Mouse (Mus musculus) retina, adult 2 months (tissue): ENCODE data around the gene Itga11.
"Not testable (repeated sequence)": the region's sequence is repeated elsewhere in the genome, so short reads cannot be mapped to it uniquely, and the experiment has no call there.

Experiments used
- DNase-seq: peaks from one replicate; pipeline ENCODE4 v3.0.0-alpha.2; 2012; ENCODE audit warnings: low read depth, low spot score

Itga11 gene

DNA sequence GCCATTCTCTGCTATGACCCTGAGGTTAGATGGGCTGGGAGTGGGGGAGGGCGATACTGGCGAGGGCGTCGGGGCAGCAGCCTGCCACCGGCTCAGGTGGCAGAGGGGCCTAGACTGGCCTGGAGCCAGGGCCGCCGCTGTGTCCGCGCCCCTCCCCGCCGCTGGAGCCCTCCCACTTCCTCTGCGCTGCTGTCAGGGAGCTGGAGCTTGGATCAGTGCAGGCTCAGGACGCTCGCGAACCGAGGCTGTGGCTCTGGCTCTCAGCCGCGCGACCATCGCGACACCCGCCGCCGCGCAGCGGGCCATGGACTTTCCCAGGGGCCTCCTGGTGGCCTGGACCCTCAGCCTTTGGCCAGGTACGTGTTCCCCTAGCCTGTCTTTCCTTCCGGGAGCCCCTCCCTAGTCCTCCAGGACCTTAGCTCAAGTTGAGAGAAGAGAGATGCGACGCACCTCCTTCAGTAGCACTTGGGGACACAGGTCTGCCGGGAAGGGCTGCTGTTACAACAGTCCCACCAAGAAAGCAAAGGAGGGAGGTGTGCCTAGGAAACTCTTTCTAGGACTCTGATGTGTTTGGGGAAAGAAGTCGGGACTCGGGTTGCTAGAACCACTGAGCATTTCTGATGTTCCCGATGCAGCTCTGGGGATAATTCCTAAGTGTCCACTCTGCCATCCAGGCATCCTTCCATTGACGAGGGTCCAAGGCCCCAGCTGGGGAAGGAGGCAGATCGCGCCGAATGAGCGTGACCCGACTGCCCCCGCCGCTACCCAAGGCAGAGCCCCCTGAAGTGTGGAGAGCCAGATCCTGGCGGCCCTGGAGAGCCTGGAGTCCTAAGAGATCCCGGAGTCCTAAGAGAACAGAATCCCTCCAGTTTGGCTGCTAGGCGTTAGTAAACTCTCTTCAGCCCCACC is at the start of gene Itga11:
TSS of gene Itga11 (plus strand) at position 186 of the 909 bp plus-strand sequence.
- DNase-seq: no peak

DNA sequence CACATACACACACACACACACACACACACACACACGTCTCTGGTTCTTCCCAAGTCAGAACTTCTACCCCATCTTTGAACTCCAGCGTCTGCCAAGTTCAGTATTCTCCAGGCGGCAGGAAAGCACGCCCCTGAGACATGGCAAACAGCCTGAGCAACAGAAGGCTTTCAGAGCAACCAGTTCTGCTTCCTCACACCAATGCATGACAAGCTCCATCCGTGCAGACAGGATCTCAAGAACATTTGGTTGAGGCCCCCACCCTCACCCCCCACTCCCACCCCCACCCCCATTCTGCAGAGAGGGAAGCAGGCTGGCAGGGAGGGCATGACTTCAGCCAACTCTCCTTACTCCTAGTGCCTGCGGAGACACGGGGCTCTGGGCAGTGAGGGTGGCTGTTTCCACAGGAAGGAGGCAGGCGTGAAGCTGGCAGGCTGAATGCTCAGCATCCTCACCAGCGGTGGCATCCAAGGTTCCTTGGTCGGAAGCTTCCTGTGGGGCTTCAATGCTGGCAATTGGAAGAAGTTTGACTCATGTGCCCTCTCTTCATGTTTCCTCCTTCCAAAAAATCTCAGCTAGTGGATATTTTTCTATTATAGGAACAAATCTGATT is 46.9 kb upstream of the Itga11 start:
- no peak for DNase-seq

DNA sequence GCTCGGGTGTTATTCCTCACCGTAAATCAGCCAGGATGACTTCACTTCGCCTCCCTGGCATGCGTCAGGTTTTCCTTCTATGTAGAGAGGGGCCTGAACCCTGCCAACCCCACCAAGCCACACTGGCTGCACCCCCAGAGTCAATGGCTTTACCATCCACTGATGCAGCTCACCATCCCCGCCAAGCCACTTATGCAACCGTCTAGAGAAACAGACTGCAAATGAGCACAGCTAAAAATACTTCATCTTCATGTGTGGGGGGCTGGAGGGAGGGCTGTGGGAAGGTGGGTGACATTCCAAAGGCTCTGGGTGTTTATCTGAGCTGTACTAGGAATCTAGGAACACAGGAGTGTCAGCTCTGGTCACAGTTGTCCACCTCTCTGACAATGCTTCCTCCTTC is 45.2 kb upstream of the Itga11 start:
- no peak for DNase-seq

DNA sequence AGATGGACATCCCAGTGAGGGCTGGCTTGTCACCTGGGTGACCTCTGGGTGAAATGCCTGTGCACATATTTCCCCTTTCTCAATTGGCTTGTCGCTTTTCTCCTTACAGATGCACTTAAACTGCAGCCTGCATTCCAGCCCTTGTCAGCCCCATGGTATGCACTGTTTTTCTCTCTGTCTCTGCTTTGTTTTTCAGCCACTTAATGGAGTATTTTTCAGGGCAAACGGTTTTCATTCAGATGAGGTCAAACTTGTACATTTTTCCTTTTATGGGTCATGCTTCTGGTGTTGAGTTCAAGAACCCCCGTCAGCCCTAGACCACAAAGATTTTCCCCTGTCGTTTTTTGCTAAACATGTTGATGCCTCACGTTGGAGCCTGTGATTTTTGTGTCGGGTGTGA is 39.6 kb upstream of the Itga11 start:
- DNase-seq: no peak

DNA sequence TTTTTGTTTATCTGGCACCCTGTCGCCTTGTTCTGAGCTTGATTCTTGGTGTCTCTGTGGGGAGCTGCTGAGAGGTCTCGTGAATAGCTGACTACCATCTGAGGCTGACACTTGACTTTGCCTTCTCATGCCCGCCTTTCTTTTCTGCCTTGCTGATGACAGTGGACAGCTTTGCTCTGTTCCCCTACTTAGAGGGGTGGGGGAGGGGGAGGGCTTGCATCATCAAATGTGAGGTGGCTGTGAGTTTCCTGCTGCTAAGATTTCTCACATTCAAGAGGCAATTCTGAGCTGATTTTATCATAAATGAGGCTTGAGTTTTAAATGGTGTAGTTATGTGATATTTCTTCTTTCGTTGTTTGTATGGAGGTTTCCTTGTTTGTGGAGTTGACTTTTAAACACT is 37.9 kb upstream of the Itga11 start:
- DNase-seq: no peak

DNA sequence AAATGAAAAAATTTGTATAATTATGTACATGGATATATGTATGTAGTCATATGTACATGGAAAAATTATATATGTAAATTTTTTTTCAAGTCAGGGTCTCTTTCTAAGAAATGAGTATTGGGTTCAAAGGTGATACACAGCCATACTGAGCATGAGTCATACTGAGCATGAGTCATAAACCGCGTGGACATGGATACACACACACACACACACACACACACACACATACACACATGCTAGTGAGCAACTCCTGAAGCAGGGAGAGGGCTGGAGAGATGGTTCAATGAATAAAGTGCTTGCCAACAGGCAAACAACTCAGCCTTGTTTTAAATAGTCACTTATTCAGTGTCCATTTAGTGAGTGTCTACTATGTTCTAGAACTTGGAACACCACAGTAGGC is 37.4 kb upstream of the Itga11 start:
- DNase-seq: no peak

DNA sequence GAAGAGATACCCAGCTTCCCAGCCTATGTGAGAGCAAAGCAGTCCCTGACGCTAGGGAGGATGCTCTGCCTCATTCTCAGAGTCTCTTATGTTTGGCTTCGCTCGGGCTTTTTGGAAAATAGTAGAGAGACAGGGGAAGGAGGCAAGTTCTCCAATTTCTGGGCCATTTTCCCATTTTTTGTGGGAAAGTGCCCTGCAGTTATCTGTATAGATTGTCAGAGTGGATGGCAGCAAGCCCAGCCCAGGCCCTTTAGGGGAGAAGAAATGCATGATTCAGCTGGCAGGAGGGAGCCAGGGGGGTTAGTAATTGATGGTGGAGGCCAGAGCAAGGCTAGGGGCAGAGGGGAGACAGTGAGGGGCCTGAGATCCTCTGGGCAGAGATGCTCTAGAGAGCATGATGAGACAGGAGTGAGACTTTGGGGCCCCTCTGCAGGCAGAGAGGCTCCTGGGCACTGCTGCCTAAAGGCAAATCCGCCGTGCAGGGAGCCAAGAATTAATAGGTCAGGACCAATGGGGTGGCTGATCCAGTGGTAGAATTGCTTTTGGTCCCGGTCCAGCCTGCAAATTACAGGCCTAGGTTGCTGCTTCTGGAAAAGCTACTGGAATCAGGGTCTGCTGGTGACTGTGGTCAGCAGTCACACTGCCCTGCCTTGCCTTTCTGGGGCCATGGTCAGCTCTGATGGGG is 31.8 kb upstream of the Itga11 start:
- DNase-seq: no peak

DNA sequence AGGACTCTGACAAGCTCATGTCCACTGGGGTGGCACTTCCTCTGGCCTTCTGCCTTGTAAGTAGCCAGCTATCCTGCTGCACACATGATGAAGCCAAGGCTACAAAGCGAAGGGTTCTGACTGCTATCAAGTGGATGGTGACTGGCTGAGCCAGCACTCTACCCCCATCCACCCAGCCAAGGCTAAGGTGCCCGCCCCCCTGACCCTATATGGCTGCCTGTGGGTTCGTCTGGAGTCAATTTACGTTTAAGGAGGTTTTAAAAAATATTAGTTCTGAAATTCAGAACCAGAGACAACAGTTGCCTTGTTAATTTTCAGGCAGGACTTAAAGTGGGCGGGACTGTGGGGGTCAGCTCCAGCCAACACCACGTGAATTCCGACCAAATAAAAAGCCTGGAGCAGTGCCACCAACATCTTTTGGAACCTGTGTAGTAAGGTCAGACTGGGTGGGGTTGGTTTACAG is 30.9 kb upstream of the Itga11 start:
- no peak for DNase-seq

DNA sequence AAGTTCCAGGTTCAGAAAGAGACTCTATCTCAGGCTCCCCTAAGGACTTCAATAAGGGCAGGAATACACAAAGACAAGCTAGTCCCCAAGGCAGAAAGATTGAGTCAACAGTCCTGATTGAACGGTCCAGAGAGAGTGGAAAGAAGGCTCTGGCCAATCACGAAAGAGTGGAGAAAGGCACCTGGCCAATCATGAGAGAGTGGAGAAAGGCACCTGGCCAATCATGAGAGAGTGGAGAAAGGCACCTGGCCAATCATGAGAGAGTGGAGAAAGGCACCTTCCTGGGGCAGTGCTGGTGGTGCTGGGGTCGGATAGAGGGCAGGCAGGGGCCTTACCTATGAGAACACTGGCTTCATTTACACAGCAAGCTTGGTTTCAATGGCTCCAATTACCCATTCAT is 28.2 kb upstream of the Itga11 start:
- DNase-seq: no peak

DNA sequence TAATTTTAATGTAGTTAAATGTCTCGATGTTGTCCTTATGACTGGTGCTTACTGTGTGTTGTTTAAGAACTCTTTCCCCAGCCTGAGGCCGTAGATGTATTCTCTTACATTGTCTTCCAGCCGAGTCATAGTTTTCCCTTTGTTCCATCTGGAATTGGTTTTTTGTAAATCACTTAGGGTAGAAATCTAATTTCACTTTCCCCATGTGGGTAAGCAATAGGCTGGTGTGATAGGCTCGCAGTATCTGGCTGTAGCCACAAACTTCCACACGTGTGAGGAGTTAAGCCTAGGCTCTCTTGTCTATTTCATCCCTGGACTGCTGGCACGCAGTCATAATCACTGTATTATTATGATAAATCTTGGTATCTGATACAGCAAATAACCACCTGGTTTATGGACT is 26.9 kb upstream of the Itga11 start:
- no peak for DNase-seq

DNA sequence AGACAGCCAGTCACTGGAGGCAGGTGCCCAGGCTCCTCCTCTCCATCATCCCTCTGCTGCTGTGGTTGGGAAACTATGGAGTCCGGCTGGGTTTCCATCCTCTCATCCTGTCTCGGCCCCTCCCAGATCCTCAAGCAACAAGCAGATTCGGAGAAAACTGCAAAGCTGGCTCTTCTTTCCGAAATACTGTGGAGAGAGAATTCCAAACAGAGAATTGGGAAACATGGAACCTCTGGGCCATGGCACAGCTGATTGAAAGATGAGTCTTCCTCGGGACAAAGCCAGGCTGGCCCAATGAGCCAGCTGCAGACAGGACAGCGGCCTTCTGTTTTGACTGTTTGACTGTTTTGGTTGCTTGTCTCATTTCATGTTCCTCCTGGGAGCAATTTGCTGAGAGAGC is 23.3 kb upstream of the Itga11 start:
- DNase-seq: no peak

DNA sequence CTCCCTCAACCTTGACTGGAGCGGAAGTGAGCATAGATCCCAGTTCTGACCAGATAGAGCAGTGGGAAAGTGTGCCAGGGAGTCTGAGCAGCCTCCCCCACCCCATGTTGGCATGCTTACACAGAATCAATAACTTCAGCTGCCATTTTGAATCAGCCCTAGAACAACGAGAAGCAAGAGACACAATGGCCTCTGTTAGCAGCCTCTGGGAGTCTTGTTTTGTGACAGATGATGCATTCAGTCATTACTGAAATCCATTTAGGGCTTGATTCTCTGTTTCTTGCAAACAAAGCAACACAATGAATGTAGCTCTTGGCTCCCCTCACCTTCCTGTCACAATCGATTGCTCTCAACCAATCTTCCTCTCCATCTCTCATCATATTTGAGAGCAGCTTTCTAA is 19.6 kb upstream of the Itga11 start:
- no peak for DNase-seq

DNA sequence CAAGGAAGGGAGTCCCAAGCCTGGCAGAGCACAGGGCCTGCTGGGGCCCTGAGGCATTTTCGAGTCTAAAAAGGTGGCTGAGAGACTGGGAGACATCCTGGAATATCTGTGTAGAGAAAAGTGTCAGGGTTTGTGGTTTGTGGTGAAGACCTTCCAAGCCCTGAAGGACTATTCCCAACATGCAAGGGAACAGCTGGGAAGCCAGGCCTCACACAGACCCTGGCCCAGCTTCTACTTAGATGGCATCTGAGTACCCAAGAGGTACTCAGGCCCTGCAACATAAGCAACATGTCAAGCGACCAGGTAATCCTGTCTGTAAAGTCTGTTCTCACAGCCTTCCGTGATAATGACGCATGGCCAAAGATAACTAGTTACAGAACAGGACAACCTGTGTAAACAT is 18.6 kb upstream of the Itga11 start:
- no peak for DNase-seq

DNA sequence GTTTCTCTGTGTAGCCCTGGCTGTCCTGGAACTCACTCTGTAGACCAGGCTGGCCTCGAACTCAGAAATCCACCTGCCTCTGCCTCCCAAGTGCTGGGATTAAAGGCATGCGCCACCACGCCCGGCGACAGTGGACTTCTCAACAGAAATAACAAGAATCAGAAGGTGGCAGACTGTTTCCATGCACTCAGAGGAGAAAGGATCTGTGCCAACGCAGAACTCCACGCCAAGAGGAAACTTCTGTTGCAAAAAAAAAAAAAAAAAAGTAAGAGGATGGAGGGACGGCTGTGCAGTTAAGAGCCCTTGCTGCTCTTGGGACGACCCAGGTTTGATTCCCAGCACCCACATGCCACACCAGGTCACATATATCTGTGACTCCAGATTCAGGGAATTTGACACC is 16.7 kb upstream of the Itga11 start:
- not testable (repeated sequence) for DNase-seq

DNA sequence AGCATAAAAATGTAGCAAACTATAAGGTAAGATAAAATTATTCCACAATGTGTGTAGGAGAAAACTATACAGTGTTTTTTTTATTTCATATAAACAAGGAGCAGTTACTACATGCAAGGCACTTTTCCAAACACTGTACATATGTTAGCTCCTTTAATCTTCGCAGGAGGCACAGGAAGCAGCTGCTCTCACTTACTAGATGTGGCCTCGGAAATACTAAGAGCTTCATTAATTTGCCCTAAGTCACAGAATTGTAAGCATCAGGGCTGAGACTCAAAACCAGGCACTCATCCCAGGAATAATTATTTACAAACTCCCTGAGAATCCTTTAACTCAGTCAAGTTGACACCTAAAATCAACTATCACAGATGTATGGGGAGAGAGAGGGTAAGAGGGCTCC is 14.2 kb upstream of the Itga11 start:
- no peak for DNase-seq

DNA sequence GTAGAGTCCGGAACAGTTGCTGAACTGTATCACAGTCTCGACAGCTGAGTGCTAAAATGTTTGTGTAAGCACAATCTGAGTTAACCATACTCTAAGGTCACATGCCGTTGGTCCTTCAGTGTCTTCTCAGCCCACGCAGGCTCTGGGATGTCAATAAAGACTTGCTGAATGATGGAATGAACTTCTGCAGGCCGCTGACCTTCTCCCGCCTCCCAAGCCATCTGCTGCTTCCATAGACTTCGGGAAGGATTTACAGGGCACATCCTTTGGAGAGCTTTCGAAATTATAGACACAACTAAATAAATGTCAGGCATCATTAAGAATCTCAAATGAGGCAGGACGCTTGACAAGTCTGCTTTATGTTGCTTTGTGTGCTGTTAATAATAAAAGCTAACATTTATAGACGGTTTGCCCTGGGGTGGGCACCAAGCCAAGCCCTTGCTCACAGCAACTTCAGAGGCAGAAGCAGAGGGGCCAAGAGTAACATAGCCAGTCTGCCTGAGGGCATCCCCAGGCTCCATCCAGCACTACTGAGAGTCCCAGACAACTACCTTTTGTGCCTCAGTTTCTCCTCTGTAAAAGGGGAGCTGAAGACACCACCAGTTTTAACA is 13.4 kb upstream of the Itga11 start:
- DNase-seq: no peak

DNA sequence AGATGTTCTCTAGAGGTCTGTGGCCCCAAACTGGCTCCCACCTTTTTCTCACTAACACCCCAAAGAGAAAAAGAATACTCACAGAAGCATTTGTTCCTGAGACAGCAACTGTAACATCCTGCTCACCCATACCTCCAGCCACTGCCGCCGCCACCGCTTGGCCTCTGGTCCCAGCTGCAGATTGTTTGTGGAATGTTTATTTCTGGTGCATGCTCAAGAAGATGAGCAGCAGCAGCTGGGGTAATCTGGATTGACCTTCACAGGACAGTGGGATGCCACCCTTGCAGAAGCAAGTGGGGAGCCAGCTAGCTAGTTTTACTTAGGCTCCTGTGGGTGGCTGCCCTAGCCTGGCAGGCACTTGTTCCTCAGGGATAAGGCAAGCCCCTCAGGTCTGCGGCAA is 11.7 kb upstream of the Itga11 start:
- no peak for DNase-seq

DNA sequence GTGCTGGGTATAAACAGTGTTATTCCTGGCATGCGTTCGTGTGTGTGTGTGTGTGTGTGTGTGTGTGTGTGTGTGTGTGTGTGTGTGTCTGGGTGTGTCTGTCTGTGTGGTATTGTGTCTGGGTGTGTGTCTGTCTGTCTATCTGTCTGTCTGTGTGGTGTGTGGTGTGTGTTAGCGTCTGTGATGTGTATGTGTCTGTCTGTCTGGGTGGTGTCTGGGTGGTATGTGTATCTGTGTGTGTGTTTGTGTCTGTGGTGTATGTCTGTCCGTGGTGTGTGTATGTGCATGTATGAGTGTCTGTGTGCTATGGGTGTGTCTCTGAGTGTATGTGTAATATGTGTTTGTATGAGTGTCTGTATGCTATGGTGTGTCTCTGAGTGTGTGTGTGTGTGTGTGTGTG is 9.1 kb upstream of the Itga11 start:
- DNase-seq: no peak

DNA sequence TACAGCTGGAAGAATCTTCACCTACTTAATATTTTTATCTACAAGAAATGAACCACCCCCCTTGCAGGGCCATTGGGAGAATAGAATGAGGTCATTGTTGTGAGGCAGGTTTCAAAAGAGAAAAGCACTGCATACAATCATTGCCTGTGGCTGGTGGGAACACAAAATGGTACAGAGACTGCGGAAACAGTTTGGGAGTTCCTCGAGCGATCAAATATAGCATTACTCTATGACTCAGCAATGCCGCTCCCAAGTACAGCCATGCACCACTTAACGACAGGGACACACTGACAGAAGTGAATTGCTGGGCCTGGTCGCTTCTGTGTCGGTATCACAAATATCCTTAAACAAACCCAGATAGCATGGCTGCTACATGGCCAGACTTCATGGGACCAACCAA is 4.4 kb upstream of the Itga11 start:
- no peak for DNase-seq

DNA sequence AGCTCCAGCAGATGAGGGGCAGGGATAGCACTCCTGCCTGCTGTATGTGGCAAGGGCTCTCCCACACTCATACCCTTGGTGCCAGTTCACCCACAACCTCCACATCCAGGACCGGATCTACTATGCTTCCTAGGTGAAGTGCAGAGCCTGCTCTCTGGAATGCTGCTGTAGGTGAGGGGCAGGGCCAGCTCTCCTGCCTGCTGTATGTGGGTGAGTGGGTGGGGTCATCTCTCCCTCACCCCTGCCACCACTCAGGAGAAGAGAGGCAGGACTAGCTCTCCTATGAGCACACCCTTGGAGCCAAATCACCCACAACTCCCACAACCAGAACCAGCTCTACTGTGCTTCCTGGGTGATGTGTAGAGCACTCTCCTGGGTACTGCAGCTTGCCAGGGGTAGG is 2.5 kb upstream of the Itga11 start:
- no peak for DNase-seq

DNA sequence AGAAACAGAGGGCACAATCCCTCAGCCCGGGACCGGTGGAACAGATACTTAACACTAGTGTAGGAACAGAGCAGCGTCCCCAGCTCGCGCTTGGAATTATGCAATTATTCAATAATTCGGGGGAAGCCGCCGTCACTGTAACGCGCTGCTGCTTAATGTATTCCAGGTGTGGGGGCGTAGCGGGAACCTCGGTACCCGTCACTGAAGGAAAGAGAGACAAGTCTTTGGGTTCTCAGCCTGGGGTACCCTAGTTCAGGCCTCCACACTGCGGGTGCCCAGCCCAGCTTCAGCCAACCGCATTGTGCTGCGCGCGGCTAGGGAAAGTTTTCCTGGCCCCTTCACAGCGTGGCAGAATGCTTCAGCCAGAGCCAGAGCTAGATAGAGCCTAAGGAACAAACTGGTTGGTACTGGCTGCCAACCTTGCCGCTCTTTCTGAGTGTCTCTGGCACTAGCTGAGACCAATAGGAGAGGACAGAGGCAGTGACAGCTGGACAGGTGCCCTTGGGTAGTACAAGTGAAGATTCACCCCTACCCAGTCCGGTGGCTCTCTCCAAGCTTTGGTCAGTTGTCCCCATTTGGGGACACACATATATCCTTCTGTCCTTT is 1.0 kb downstream of the Itga11 start:
- DNase-seq: no peak

DNA sequence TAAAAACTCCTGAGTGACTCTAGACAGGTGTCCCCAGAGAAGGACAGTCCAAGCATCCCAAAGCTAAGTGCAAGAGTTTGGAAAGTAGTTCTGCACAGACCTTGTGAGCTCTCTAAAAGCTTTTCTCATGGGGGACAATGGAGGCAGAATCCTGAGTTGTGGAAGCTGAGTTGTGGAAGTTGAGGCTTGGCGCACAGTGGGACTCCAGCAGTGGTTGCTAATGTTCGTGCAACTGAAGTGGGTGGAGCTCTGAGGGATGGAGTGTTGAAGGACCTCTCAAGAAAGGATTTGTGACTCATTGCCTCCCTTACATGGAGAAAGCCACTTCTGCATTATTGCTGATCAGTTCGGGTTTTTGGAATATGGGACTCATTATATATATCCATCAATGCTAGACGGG is 1.8 kb downstream of the Itga11 start:
- no peak for DNase-seq
